Mouse (Mus musculus): ENCODE measurements around the gene Mrps2.

- TF ChIP-seq CTCF (IDR thresholded peaks at IDR 0.05; ENCODE audit: extremely low read depth, insufficient read depth, insufficient read length, insufficient replicate concordance) (no peak), POLR2A (IDR thresholded peaks at IDR 0.05; ENCODE audit: low read depth, low read length) (no peak)
These were observed 44.7 kb upstream of the Mrps2 start for GRCm38 (mm10) chr2:28423167-28423566.
